Mouse (Mus musculus): ENCODE results near the gene Kremen1.

Gene Kremen1

GRCm38 (mm10) chr11:5175866-5176265, 85.5 kb downstream of the Kremen1 start:
- DNase-seq (ENCODE audit: extremely low read depth, low read depth): no peak

GRCm38 (mm10) chr11:5175141-5175540, 86.2 kb downstream of the Kremen1 start:
- DNase-seq (ENCODE audit: extremely low read depth, low read depth): no peak

- DNase-seq (ENCODE audit: extremely low read depth, low read depth): no peak
Observed at GRCm38 (mm10) chr11:5172861-5173260, 88.5 kb downstream of the Kremen1 start.

- DNase-seq (ENCODE audit: extremely low read depth, low read depth): no peak
Observed at GRCm38 (mm10) chr11:5167311-5167710, 94.0 kb downstream of the Kremen1 start.

- DNase-seq (ENCODE audit: extremely low read depth, low read depth): no peak
Observed at GRCm38 (mm10) chr11:5165471-5165916, 95.9 kb downstream of the Kremen1 start.

- DNase-seq (ENCODE audit: extremely low read depth, low read depth): no peak
Observed at GRCm38 (mm10) chr11:5164310-5164709, 97.0 kb downstream of the Kremen1 start.

- DNase-seq (ENCODE audit: extremely low read depth, low read depth): no peak
Observed at GRCm38 (mm10) chr11:5163421-5163820, 97.9 kb downstream of the Kremen1 start.

- DNase-seq (ENCODE audit: extremely low read depth, low read depth): no peak
Observed at GRCm38 (mm10) chr11:5160722-5161485, 100.5 kb downstream of the Kremen1 start.

GRCm38 (mm10) chr11:5158056-5158455, 103.3 kb downstream of the Kremen1 start:
- DNase-seq (ENCODE audit: extremely low read depth, low read depth): no peak

GRCm38 (mm10) chr11:5154961-5155805, 106.2 kb downstream of the Kremen1 start:
- DNase-seq (ENCODE audit: extremely low read depth, low read depth): no peak

- no peak for DNase-seq (ENCODE audit: extremely low read depth, low read depth)
Observed at GRCm38 (mm10) chr11:5151680-5152337, 109.5 kb downstream of the Kremen1 start, which contains the start of gene Emid1. TSS of gene Emid1 (minus strand) at chr11:5152257.

GRCm38 (mm10) chr11:5151247-5151630, 110.1 kb downstream of the Kremen1 start:
- no peak for DNase-seq (ENCODE audit: extremely low read depth, low read depth)

GRCm38 (mm10) chr11:5150416-5151246, 110.7 kb downstream of the Kremen1 start:
- DNase-seq (ENCODE audit: extremely low read depth, low read depth): no peak

GRCm38 (mm10) chr11:5149955-5150354, 111.4 kb downstream of the Kremen1 start:
- no peak for DNase-seq (ENCODE audit: extremely low read depth, low read depth)

GRCm38 (mm10) chr11:5149249-5149648, 112.1 kb downstream of the Kremen1 start:
- no peak for DNase-seq (ENCODE audit: extremely low read depth, low read depth)

- DNase-seq (ENCODE audit: extremely low read depth, low read depth): no peak
Observed at GRCm38 (mm10) chr11:5145600-5145999, 115.8 kb downstream of the Kremen1 start.

GRCm38 (mm10) chr11:5141965-5142364, 119.4 kb downstream of the Kremen1 start:
- DNase-seq (ENCODE audit: extremely low read depth, low read depth): no peak

Data from MEL-GATA-1-ER (cell line).